Mouse (Mus musculus) bone marrow, adult 2 months (tissue): ENCODE measurements at regions not wholly inside any gene's neighbourhood (a gene's known extent, or its start where the extent isn't known, plus 50 kb on each side); places are given as distances from the start of the nearest gene placed in this dataset.

Experiments used
- H3K27ac ChIP-seq: fragments of 200-500 bp; 2 replicates; pipeline ENCODE4 v1.5.1; 2012; ENCODE audit warnings: low read depth, mild to moderate bottlenecking, control low read depth, inconsistent platforms, low read length; ENCODE audit not compliant: control insufficient read depth, poor library complexity, insufficient read depth
- H3K4me1 ChIP-seq: fragments of 200-500 bp; 2 replicates; pipeline ENCODE4 v1.6.1; 2011; ENCODE audit warnings: low read length; ENCODE audit not compliant: control insufficient read depth, insufficient read depth
- H3K4me3 ChIP-seq: fragments of 200-500 bp; replicated peaks from 2 replicates; pipeline ENCODE3; 2011; ENCODE audit warnings: mild to moderate bottlenecking, low read depth, low read length, control low read depth; ENCODE audit not compliant: control insufficient read depth
- CTCF ChIP-seq: fragments of 200-500 bp; IDR thresholded peaks from 2 replicates; pipeline ENCODE4 v1.5.1; 2011; ENCODE audit warnings: low read length, control low read depth; ENCODE audit not compliant: control insufficient read depth, insufficient read depth
- POLR2A ChIP-seq: fragments of 200-500 bp; IDR thresholded peaks from 2 replicates; pipeline ENCODE4 v1.6.1; 2011; ENCODE audit warnings: low read depth, mild to moderate bottlenecking, control low read depth, low read length, borderline replicate concordance; ENCODE audit not compliant: control insufficient read depth
- WGBS: fragments of 180-500 bp; shearing (Covaris S2); methylation state at CpG from one replicate; pipeline ENCODE4 v1.1.7; 2018; 5-methylcytosine and 5-hydroxymethylcytosine counted together

- no peak overlapping the region for H3K27ac ChIP-seq
- no peak overlapping the region for H3K4me3 ChIP-seq
- TF ChIP-seq POLR2A, result no peak
- no peak for TF ChIP-seq CTCF
- 75% methylated on average over 7 of the region's 7 CpGs for WGBS
- peaks cover 5% of the 10 kb centered on the region for H3K4me1 ChIP-seq
These were observed 104.9 kb upstream of the Zfp648 start for GRCm38 (mm10) chr1:154096113-154096512.

GRCm38 (mm10) chr1:154096911-154097310 is 104.1 kb upstream of the Zfp648 start:
- no peak overlapping the region for H3K27ac ChIP-seq
- H3K4me1 ChIP-seq, result peaks cover 5% of the 10 kb centered on the region
- 88% methylated on average over 2 of the region's 2 CpGs for WGBS
- TF ChIP-seq CTCF (no peak), POLR2A (no peak)
- no peak overlapping the region for H3K4me3 ChIP-seq

- Histone ChIP-seq H3K4me3 (no peak overlapping the region), H3K4me1 (peaks cover 5% of the 10 kb centered on the region), H3K27ac (no peak overlapping the region)
- WGBS, result 3% methylated on average over 6 of the region's 6 CpGs
- no peak for TF ChIP-seq CTCF
- no peak for TF ChIP-seq POLR2A
These were observed 103.3 kb upstream of the Zfp648 start for GRCm38 (mm10) chr1:154097656-154098055.

GRCm38 (mm10) chr1:154100556-154100955 is 100.4 kb upstream of the Zfp648 start:
- Histone ChIP-seq H3K4me1 (peaks cover 3% of the 10 kb centered on the region; the same call in 1 of the 2 replicates), H3K27ac (no peak overlapping the region), H3K4me3 (no peak overlapping the region)
- TF ChIP-seq POLR2A (no peak), CTCF (no peak)
- 82% methylated on average over 3 of the region's 3 CpGs for WGBS

GRCm38 (mm10) chr1:154101433-154101832 is 99.6 kb upstream of the Zfp648 start:
- no peak overlapping the region for H3K4me3 ChIP-seq
- TF ChIP-seq CTCF (no peak), POLR2A (no peak)
- peaks cover 3% of the 10 kb centered on the region; the same call in 1 of the 2 replicates for H3K4me1 ChIP-seq
- WGBS, result 71% methylated on average over 1 of the region's 1 CpGs
- no peak overlapping the region for H3K27ac ChIP-seq

GRCm38 (mm10) chr1:154102191-154102590 is 98.8 kb upstream of the Zfp648 start:
- no peak overlapping the region for H3K27ac ChIP-seq
- H3K4me3 ChIP-seq, result no peak overlapping the region
- 79% methylated on average over 3 of the region's 3 CpGs for WGBS
- no peak for TF ChIP-seq POLR2A
- TF ChIP-seq CTCF, result no peak
- H3K4me1 ChIP-seq, result peaks cover 3% of the 10 kb centered on the region; the same call in 1 of the 2 replicates

- H3K27ac ChIP-seq, result peak overlapping the region; percentile 29
- 80% methylated on average over 15 of the region's 15 CpGs for WGBS
- H3K4me3 ChIP-seq, result no peak overlapping the region
- no peak for TF ChIP-seq CTCF
- no peak for TF ChIP-seq POLR2A
- H3K4me1 ChIP-seq, result peaks cover 2% of the 10 kb centered on the region; the same call in 1 of the 2 replicates
These were observed 98.0 kb upstream of the Zfp648 start for GRCm38 (mm10) chr1:154102871-154103596.

- Histone ChIP-seq H3K27ac (peak overlapping the region; percentile 77; the same call in 1 of the 2 replicates), H3K4me3 (no peak overlapping the region), H3K4me1 (peaks cover 2% of the 10 kb centered on the region; the same call in 1 of the 2 replicates)
- WGBS, result 64% methylated on average over 5 of the region's 5 CpGs
- TF ChIP-seq CTCF, result no peak
- TF ChIP-seq POLR2A, result no peak
These were observed 97.4 kb upstream of the Zfp648 start for GRCm38 (mm10) chr1:154103597-154103923.
